Mouse (Mus musculus): Measurements from ENCODE around the gene Vmn2r8. TPM values are rescaled to one million over a fixed set of nuclear protein-coding genes. Genes with fewer than 3 reads are reported as not detected.
"Not testable (repeated sequence)": the region's sequence is repeated elsewhere in the genome, so short reads cannot be mapped to it uniquely, and the experiment has no call there.

The Vmn2r8 gene
- not detected for total RNA-seq (2021)

DNA sequence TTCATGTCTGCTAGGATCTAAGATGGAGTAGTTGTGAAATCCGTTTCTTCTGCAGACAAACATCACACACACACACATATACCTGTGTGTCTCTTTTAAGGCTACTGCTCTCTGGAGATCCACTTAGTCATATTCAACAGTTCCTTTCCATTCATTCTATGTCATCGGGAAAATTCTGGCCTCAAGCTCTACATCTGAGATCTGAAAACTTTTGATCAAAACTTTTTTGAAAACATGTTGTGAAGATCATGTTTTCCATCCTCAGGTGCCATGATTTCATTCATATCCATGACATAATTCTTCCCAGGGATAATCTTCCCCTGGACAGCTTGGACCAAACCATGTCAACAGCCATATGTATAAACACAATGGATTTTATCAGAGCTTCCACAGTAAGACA, at the start of gene Vmn2r8:
Gene Vmn2r8, minus strand, starts transcription at position 101 of the 400 bp plus-strand sequence.
- intact Hi-C loops (cut with DNase I); DNase-seq (ENCODE audit: low spot score in 2 of 2): not testable (repeated sequence)

- DNase-seq (ENCODE audit: low spot score in 2 of 2): not testable (repeated sequence)
- intact Hi-C loops (cut with DNase I): loop anchor here (10.0 kb wide), 1 partner anchor 232 kb away; no protein-coding TSS in a partner anchor
Measured at GRCm38 (mm10) chr5:108852501-108852900, 43.9 kb upstream of the Vmn2r8 start, which contains the start of gene Vmn2r9. Gene Vmn2r9, minus strand, starts transcription at chr5:108852601.

DNA sequence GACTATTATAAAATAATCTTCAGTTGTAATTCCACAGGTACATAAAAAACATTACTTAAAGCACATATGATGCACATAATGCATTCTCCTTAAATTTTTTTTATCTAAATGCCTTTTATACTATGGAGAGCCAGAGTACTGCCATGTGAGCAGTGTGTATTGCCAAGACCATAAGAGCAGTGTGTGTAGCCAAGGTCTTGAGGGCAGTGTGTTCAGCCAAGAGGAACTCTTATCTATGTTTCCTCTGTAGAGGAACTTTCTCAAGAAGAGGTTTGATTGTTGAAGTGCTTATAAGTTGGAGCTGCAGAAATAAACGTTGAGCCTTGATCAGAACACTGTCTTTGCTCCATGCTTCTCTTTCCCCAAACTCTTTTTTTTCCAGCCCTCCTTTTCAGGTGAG, 40.8 kb upstream of the Vmn2r8 start:
- no peak for DNase-seq (ENCODE audit: low spot score in 2 of 2)
- intact Hi-C loops (cut with DNase I): no loop called here

GRCm38 (mm10) chr5:108836156-108836555, 27.5 kb upstream of the Vmn2r8 start:
- intact Hi-C loops (cut with DNase I): no loop called here
- DNase-seq (ENCODE audit: low spot score in 2 of 2): no peak

DNA sequence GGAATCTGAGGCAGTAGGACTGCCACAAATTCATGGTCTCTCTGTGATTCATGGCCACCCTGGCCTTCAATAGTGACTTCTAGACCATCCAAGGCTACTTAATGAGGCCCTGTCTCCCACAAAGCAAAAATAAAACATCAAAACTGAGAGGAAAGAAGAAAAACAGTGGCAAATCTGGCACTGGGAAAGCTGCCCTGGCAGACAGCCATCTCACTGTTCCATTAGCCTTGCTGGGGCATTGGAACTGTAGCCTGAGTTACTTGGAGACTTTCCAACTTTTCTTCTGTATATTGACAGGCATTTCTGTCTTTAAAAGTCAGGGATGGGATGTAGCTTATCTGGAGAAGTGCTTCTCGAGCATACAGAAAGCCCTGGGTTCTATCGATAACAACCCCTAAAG, 14.6 kb upstream of the Vmn2r8 start:
- intact Hi-C loops (cut with DNase I): no loop called here
- DNase-seq (ENCODE audit: low spot score in 2 of 2): no peak

- DNase-seq (ENCODE audit: low spot score in 2 of 2): no peak
- intact Hi-C loops (cut with DNase I): no loop called here
Measured at GRCm38 (mm10) chr5:108803646-108804045, 5.0 kb downstream of the Vmn2r8 start.

DNA sequence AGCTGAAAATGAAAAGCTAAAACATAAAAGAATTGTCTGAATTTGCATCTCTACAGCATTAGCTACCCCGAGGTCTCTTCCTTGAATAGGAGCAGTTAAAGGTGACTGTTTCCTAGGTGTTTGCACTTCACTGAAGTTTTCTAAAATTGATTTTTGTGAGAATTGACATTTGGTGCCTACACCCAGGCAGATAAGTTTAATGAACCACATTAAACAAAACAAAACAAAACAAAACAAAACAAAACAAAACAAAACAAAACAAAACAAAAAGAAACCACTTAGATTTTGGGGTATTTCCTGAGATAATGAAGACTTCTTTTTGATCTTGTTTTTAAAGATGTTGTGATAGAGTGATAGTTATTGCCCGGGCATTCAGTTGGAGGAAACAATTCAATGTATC, 13.4 kb downstream of the Vmn2r8 start, which contains the start of gene Tmed11:
Gene Tmed11, minus strand, starts transcription at position 101 of the 400 bp plus-strand sequence.
- intact Hi-C loops (cut with DNase I); DNase-seq (ENCODE audit: low spot score in 2 of 2): not testable (repeated sequence)

DNA sequence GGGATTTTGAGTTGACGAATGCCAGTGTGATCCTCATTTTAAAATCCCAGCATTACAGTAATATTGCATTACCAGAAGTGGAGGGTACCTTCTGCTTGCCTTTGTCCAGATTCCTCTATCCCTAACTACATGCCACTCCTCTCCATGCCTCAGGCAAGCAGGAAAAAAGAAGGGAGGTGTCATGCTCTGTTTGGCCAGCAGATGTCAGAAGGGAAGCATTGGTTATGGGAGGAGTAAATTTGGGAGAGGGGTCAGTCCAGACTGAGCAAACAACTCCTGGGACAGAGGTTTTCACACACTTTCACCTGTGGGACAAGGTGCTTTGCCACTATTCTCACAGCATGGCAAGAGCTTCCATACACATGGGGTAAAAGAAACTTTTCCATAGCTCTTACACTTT, 18.3 kb downstream of the Vmn2r8 start:
- intact Hi-C loops (cut with DNase I); DNase-seq (ENCODE audit: low spot score in 2 of 2): not testable (repeated sequence)

GRCm38 (mm10) chr5:108774630-108775306, 33.9 kb downstream of the Vmn2r8 start, which contains the start of gene Rnf212:
Gene Rnf212, minus strand, starts transcription at chr5:108774982.
- DNase-seq (ENCODE audit: low spot score in 2 of 2): no peak
- intact Hi-C loops (cut with DNase I): no loop called here

DNA sequence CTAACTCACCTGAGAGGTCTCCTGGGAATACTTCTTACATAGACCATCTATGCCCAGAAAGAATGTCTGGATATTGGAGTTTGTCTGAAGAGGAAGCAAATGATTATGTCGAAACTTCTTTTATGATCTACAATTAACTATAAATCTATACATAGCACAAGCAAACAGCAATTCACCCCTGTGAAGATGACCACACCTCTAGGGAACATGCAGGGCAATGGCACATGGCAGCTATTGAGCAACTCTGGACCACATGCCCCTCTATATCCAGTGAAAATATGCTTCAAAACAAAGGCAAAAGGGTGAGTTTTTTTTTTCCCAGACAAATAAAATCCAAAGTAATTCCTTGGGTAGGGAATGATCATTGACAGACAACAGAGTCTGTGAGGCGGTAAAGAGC, 48.6 kb downstream of the Vmn2r8 start:
- DNase-seq (ENCODE audit: low spot score in 2 of 2): no peak
- intact Hi-C loops (cut with DNase I): no loop called here

- intact Hi-C loops (cut with DNase I): no loop called here
- peak; percentile 4 to 10 for DNase-seq (ENCODE audit: low spot score in 2 of 2)
Measured at GRCm38 (mm10) chr5:108758396-108758795, 50.3 kb downstream of the Vmn2r8 start.

- intact Hi-C loops (cut with DNase I); DNase-seq (ENCODE audit: low spot score in 2 of 2): not testable (repeated sequence)
Measured at GRCm38 (mm10) chr5:108751258-108751657, 57.4 kb downstream of the Vmn2r8 start.

GRCm38 (mm10) chr5:108750328-108751210, 58.1 kb downstream of the Vmn2r8 start:
- intact Hi-C loops (cut with DNase I): no loop called here

DNA sequence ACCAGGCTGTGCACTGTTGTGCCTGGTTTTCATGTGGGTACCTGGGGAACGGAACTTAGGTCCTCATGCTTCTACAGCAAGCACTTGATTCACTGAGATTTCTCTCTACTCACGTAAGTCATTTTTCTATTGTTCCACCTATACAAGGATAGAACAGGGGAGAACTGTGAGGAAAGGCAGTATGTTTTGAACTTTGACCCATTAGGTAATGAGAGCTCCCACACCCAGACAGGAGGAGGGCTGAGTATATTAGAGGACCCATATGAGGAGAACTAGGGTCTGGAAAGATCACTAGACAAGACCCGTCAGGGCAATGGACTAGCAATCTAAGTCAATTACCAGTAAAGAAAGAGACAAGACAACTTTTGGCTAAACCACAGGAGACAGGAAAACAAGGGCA, 64.0 kb downstream of the Vmn2r8 start:
- intact Hi-C loops (cut with DNase I): no loop called here
- DNase-seq (ENCODE audit: low spot score in 2 of 2): no peak

More at GRCm38 (mm10) chr5:108750328-108751210, 58.1 kb downstream of the Vmn2r8 start:
- no peak for DNase-seq (ENCODE audit: low spot score in 2 of 2)

- intact Hi-C loops (cut with DNase I): no loop called here
- DNase-seq (ENCODE audit: low spot score in 2 of 2): no peak
Measured at GRCm38 (mm10) chr5:108743856-108744255, 64.8 kb downstream of the Vmn2r8 start.

DNA sequence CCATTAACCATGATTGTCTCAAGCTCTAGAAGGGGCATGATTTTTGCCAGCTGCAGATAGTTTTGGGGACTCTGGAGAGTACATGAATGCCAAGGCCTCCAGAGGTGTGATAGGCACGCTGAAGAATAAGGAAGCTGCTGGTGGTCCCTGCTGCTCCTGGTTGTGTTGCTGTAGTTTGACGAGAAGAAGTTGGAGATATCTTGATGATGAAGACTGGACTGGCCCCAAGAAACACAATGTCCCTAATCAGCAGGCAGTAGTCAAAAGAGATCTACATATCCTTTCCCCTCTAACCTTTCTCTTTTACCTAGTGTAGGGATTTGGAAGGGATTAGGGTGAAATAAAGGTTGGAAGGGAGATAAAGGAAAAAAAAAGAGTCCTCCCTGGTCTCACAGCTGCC, 66.1 kb downstream of the Vmn2r8 start:
- no peak for DNase-seq (ENCODE audit: low spot score in 2 of 2)
- intact Hi-C loops (cut with DNase I): no loop called here

GRCm38 (mm10) chr5:108741844-108742243, 66.8 kb downstream of the Vmn2r8 start:
- DNase-seq (ENCODE audit: low spot score in 2 of 2): no peak
- intact Hi-C loops (cut with DNase I): no loop called here

Data from left cerebral cortex, postnatal 36 days (tissue).